Mouse (Mus musculus) midbrain, embryonic 16.5 days (tissue): Measurements from ENCODE around the gene Vmn1r85. TPM values are rescaled to one million over a fixed set of nuclear protein-coding genes. Genes with fewer than 3 reads are reported as not detected.
A peak's percentile ranks its signal among the peaks of the same experiment; 100 is the strongest.

Source experiments
- ATAC-seq: fragments of 200-750 bp; cut with Nextera tagmentation; 2 replicates; pipeline ENCODE4 v1.8.0; 2017; ENCODE audit warnings: moderate TSS enrichment
- H3K27ac ChIP-seq: fragments of 300-500 bp; sonication (generic); 2 replicates; pipeline ENCODE4 v1.5.1; 2014; ENCODE audit warnings: mild to moderate bottlenecking, low read length, mixed read lengths
- H3K27me3 ChIP-seq: fragments of 300-500 bp; sonication (generic); 2 replicates; pipeline ENCODE4 v1.6.1; 2014; ENCODE audit warnings: low read depth, low read length, mixed read lengths; ENCODE audit not compliant: control insufficient read depth, insufficient read depth
- H3K36me3 ChIP-seq: fragments of 300-500 bp; sonication (generic); 2 replicates; pipeline ENCODE4 v1.6.1; 2014; ENCODE audit warnings: mild to moderate bottlenecking, low read length, moderate library complexity, mixed read lengths; ENCODE audit not compliant: control insufficient read depth, insufficient read depth
- H3K4me1 ChIP-seq: fragments of 300-500 bp; sonication (generic); 2 replicates; pipeline ENCODE4 v1.6.1; 2014; ENCODE audit warnings: mild to moderate bottlenecking, low read length, mixed read lengths; ENCODE audit not compliant: control insufficient read depth, insufficient read depth
- H3K4me2 ChIP-seq: fragments of 300-500 bp; sonication (generic); 2 replicates; pipeline ENCODE4 v1.6.1; 2014; ENCODE audit warnings: mild to moderate bottlenecking, low read length, mixed read lengths
- H3K4me3 ChIP-seq: fragments of 300-500 bp; sonication (generic); 2 replicates; pipeline ENCODE4 v1.5.1; 2014; ENCODE audit warnings: low read depth, mild to moderate bottlenecking, low read length, moderate library complexity, mixed read lengths
- H3K9ac ChIP-seq: fragments of 300-500 bp; sonication (generic); 2 replicates; pipeline ENCODE4 v1.6.1; 2014; ENCODE audit warnings: low read depth, low read length, mixed read lengths
- H3K9me3 ChIP-seq: fragments of 300-500 bp; sonication (generic); replicated peaks from 2 replicates; pipeline ENCODE4 v1.6.1; 2014; ENCODE audit warnings: mild to moderate bottlenecking, low read length, mixed read lengths; ENCODE audit not compliant: control insufficient read depth, poor library complexity, severe bottlenecking
- WGBS: fragments of 180-500 bp; shearing (Covaris S2); extraction: QIAGEN DNeasy Blood & Tissue Kit; methylation state at CpG from one replicate; pipeline ENCODE4 v1.1.7; 2014; 5-methylcytosine and 5-hydroxymethylcytosine counted together
- polyA plus RNA-seq: library from polyadenylated mRNA; unstranded; fragments of >200 nt; fragmentation: Nextera tagmentation; extraction: Ambion mirVana; gene quantifications from 2 replicates; pipeline ENCODE4 v1.2.1, GENCODE M21; 2015

Vmn1r85 gene
- polyA plus RNA-seq, 1 experiment from 2014 or later, result 0.35 TPM

DNA sequence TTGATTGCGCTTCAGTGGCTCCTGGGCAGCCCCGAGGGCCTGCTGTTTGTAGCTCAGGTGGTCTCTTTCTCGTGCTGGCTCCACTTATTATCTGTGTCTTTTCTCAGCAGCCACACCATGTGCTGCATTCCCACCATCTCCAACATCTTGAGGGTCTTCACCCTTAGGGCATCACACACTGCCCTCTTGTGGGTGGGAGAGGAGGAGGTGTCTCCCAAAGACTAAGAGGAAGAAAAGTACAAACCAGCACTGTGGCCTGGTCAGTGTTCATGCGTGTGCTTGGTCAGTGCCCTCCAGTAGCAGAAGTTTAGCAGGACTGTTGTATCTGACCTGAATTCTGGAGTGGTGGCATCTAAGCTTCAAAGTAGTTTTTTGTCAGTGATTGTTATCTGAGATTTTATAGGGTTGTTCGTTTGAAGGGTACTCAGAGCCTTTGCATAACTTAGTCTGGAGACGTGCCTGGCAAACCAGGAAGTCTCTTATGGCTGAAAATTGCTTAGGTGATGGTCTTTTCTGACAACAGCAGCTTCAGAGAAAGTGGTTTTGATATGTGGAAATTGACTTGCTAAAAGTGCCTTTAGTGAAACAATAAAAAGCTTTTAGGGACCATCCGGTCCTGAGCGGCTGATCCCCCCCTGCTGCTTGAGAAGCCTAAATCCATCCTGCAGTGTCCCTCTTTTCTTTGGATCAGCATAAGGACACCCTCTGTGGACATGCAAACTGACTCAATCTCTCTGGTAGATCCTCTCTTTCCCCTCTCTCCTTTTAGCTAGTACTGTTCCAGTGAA lies 37.9 kb downstream of the Vmn1r85 start:
- Histone ChIP-seq H3K4me1 (peaks cover 8% of the 10 kb centered on the region), H3K9ac (no peak overlapping the region), H3K4me2 (no peak overlapping the region), H3K9me3 (no peaks in the 10 kb centered on the region), H3K4me3 (no peak overlapping the region), H3K27ac (no peak overlapping the region), H3K36me3 (no peaks in the 10 kb centered on the region), H3K27me3 (no peaks in the 10 kb centered on the region)
- ATAC-seq, result no peak
- 40% methylated on average over 8 of the region's 8 CpGs for WGBS

DNA sequence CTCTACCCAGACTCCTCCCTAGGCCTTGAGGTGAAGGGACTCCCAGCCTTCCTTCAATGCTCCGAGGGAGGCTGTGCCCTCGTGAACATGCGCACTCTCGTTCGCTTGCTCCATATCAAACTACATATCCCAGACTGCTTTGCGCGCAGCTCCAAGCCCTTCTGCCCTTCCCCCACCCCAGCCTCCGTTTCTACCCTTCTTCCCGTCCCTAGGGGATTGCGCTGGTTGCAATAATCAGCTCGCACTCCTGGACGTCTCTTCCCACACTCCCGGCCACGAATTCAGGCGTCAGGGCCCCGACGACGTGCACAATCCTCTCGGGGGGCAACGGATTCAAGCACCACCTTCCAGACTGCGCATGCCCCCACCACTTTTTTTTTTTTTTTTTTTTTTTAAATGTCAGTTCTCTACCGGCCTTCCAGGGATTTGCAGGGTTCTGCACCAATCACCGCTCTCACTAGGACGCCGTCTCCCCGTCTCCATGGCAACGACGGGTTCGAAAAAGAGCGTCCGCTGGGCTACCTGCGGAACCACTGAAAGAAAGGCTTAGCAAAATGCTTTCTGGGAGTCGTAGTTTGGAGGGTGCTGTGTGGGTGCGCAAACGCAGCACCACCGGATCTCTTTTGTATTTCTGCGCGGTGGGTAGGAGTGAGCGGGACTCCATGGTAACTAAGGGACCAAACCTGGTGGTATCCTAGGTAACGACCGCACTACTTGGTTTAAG lies 40.5 kb downstream of the Vmn1r85 start, which contains the start of gene Mzf1:
Gene Mzf1, minus strand, starts transcription at position 478 of the 724 bp plus-strand sequence.
- WGBS, result under 1% methylated on average over 41 of the region's 41 CpGs
- peak within 1 kb of the TSS; percentile 62 for H3K4me3 ChIP-seq
- peak within 1 kb of the TSS; percentile 79 for H3K9ac ChIP-seq
- peak; percentile 97 for ATAC-seq
- no peaks in the 10 kb centered on the region for H3K27me3 ChIP-seq
- peak within 1 kb of the TSS; percentile 96 for H3K27ac ChIP-seq
- H3K4me2 ChIP-seq, result peak within 1 kb of the TSS; percentile 59
- H3K4me1 ChIP-seq, result peaks cover 8% of the 10 kb centered on the region
- no peaks in the 10 kb centered on the region for H3K9me3 ChIP-seq
- H3K36me3 ChIP-seq, result no peaks in the 10 kb centered on the region

GRCm38 (mm10) chr7:13053961-13054286 lies 41.0 kb downstream of the Vmn1r85 start:
- under 1% methylated on average over 15 of the region's 15 CpGs for WGBS
- no peak for ATAC-seq
- Histone ChIP-seq H3K4me1 (peaks cover 8% of the 10 kb centered on the region), H3K4me2 (peak overlapping the region; percentile 59), H3K27ac (peak overlapping the region; percentile 96), H3K27me3 (no peaks in the 10 kb centered on the region), H3K36me3 (no peaks in the 10 kb centered on the region), H3K4me3 (peak overlapping the region; percentile 62), H3K9me3 (no peaks in the 10 kb centered on the region), H3K9ac (peak overlapping the region; percentile 79)

GRCm38 (mm10) chr7:13053501-13053900 lies 41.5 kb downstream of the Vmn1r85 start:
- H3K4me3 ChIP-seq, result peak overlapping the region; percentile 62
- 93% methylated on average over 2 of the region's 2 CpGs for WGBS
- H3K27ac ChIP-seq, result peak overlapping the region; percentile 96; the same call in 1 of the 2 replicates
- H3K4me1 ChIP-seq, result peaks cover 8% of the 10 kb centered on the region
- no peak for ATAC-seq
- no peaks in the 10 kb centered on the region for H3K27me3 ChIP-seq
- H3K9ac ChIP-seq, result no peak overlapping the region
- no peaks in the 10 kb centered on the region for H3K36me3 ChIP-seq
- H3K9me3 ChIP-seq, result no peaks in the 10 kb centered on the region
- peak overlapping the region; percentile 59 for H3K4me2 ChIP-seq

DNA sequence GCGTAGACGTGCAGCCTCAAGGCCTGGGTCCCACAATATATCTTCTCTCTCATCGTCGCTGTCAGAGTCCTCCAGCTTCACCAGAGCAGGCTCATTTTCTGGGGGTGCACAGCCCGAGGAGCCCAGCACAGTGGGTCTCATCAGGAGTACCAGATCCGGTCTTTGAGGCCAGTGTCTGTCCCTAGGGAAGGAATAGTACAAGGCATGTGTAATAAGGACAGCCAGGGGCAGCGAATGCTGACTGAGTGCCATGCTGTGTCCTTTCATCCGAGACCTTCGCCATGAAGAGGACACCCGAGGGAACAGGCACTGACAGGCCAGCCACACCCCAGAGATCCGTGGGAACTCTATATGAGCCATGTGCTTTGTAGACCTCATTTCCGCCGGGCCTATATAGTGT lies 42.0 kb downstream of the Vmn1r85 start:
- H3K27ac ChIP-seq, result no peak overlapping the region
- ATAC-seq, result no peak
- H3K9me3 ChIP-seq, result no peaks in the 10 kb centered on the region
- H3K4me3 ChIP-seq, result no peak overlapping the region
- H3K27me3 ChIP-seq, result no peaks in the 10 kb centered on the region
- H3K4me1 ChIP-seq, result peaks cover 8% of the 10 kb centered on the region
- WGBS, result 90% methylated on average over 13 of the region's 13 CpGs
- no peaks in the 10 kb centered on the region for H3K36me3 ChIP-seq
- no peak overlapping the region for H3K4me2 ChIP-seq
- H3K9ac ChIP-seq, result no peak overlapping the region

DNA sequence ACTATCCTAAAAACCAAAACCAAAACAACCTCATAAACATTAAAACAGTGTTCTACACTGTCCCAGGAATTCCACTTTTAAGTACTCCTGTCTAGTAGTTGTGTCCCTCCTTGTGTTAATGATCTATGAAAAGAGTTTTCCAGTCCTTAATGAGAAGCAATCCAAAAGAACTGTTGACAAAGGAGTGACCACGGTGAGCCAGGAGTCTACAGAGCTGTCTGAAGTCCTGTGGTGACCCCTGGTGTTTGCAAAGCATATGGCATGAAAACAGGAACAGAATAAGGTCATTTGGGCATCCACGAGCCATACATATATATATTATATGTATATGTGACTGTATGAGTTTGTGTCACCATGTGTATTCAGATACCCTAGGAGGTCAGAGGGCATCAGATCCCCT lies 48.9 kb downstream of the Vmn1r85 start:
- H3K4me1 ChIP-seq, result peaks cover 16% of the 10 kb centered on the region; the same call in 1 of the 2 replicates
- no peak overlapping the region for H3K4me3 ChIP-seq
- H3K9ac ChIP-seq, result no peak overlapping the region
- H3K9me3 ChIP-seq, result no peaks in the 10 kb centered on the region
- H3K36me3 ChIP-seq, result no peaks in the 10 kb centered on the region
- 9% methylated on average over 2 of the region's 2 CpGs for WGBS
- no peak overlapping the region for H3K4me2 ChIP-seq
- peaks cover 13% of the 10 kb centered on the region for H3K27me3 ChIP-seq
- peak; percentile 23; the same call in 1 of the 2 replicates for ATAC-seq
- H3K27ac ChIP-seq, result no peak overlapping the region

DNA sequence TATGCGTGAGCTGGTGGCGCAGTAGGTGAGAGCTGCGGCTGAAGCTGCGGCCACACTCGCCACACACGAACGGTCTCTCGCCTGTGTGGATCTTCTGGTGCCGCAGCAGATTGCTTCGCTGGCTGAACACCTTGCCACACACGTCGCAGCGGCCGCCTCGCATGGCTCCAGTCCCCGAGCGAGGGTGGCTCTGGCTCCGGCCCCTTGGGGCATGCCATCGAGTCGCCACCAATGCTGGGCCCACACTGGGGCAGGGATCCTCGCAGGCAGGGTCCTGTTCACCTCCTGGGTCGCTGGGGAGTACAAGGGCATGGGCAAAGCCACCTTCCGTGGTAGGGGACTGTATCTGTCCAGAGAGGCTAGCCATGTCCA lies 50.7 kb downstream of the Vmn1r85 start:
- H3K27me3 ChIP-seq, result peaks cover 13% of the 10 kb centered on the region
- H3K4me2 ChIP-seq, result peak overlapping the region; percentile 93
- no peaks in the 10 kb centered on the region for H3K36me3 ChIP-seq
- H3K9ac ChIP-seq, result peak overlapping the region; percentile 80
- H3K27ac ChIP-seq, result peak overlapping the region; percentile 74
- ATAC-seq, result peak; percentile 30; the same call in 1 of the 2 replicates
- H3K4me3 ChIP-seq, result peak overlapping the region; percentile 55
- 3% methylated on average over 23 of the region's 23 CpGs for WGBS
- H3K4me1 ChIP-seq, result peaks cover 18% of the 10 kb centered on the region
- no peaks in the 10 kb centered on the region for H3K9me3 ChIP-seq

GRCm38 (mm10) chr7:13043445-13044253 lies 51.3 kb downstream of the Vmn1r85 start:
- 4% methylated on average over 88 of the region's 88 CpGs for WGBS
- H3K27ac ChIP-seq, result peak overlapping the region; percentile 74
- no peaks in the 10 kb centered on the region for H3K9me3 ChIP-seq
- peak overlapping the region; percentile 55 for H3K4me3 ChIP-seq
- peak overlapping the region; percentile 93 for H3K4me2 ChIP-seq
- H3K27me3 ChIP-seq, result peaks cover 13% of the 10 kb centered on the region
- H3K36me3 ChIP-seq, result no peaks in the 10 kb centered on the region
- peaks cover 24% of the 10 kb centered on the region for H3K4me1 ChIP-seq
- peak overlapping the region; percentile 80 for H3K9ac ChIP-seq
- peak; percentile 70 for ATAC-seq
